Mouse (Mus musculus) hindbrain, embryonic 15.5 days (tissue): ENCODE measurements around the gene Hba-x. TPM values are rescaled to one million over a fixed set of nuclear protein-coding genes. Genes with fewer than 3 reads are reported as not detected.
A peak's percentile ranks its signal among the peaks of the same experiment; 100 is the strongest.

ENCODE experiments used
- ATAC-seq: fragments of 200-750 bp; cut with Nextera tagmentation; 2 replicates; pipeline ENCODE4 v1.8.0; 2017; ENCODE audit warnings: low read depth, moderate number of reproducible peaks, moderate TSS enrichment; ENCODE audit not compliant: low FRiP score
- H3K27ac ChIP-seq: fragments of 300-500 bp; sonication (generic); replicated peaks from 2 replicates; pipeline ENCODE4 v1.5.1; 2015; ENCODE audit warnings: mild to moderate bottlenecking, inconsistent platforms
- H3K27me3 ChIP-seq: fragments of 300-500 bp; sonication (generic); 2 replicates; pipeline ENCODE4 v1.6.1; 2015; ENCODE audit warnings: control low read depth, inconsistent platforms
- H3K36me3 ChIP-seq: fragments of 300-500 bp; sonication (generic); 2 replicates; pipeline ENCODE4 v1.6.1; 2015; ENCODE audit warnings: control low read depth, inconsistent platforms
- H3K4me1 ChIP-seq: fragments of 300-500 bp; sonication (generic); replicated peaks from 2 replicates; pipeline ENCODE4 v1.6.1; 2015; ENCODE audit warnings: control low read depth, inconsistent platforms
- H3K4me2 ChIP-seq: fragments of 300-500 bp; sonication (generic); 2 replicates; pipeline ENCODE4 v1.6.1; 2015; ENCODE audit warnings: moderate library complexity, mild to moderate bottlenecking, inconsistent platforms
- H3K4me3 ChIP-seq: fragments of 300-500 bp; sonication (generic); 2 replicates; pipeline ENCODE4 v1.5.1; 2015; ENCODE audit warnings: mild to moderate bottlenecking, inconsistent platforms
- H3K9ac ChIP-seq: fragments of 300-500 bp; sonication (generic); 2 replicates; pipeline ENCODE4 v1.6.1; 2015; ENCODE audit warnings: inconsistent platforms
- H3K9me3 ChIP-seq: fragments of 300-500 bp; sonication (generic); 2 replicates; pipeline ENCODE4 v1.6.1; 2016; ENCODE audit warnings: control low read depth, inconsistent platforms
- WGBS: fragments of 180-500 bp; shearing (Covaris S2); methylation state at CpG from one replicate; pipeline ENCODE4 v1.1.7; 2015; 5-methylcytosine and 5-hydroxymethylcytosine counted together
- polyA plus RNA-seq: library from polyadenylated mRNA; unstranded; fragments of >200 nt; fragmentation: Nextera tagmentation; extraction: Ambion mirVana; gene quantifications from 2 replicates; pipeline ENCODE4 v1.2.1, GENCODE M21; 2015

Gene Hba-x
- polyA plus RNA-seq, 1 experiment from 2014 or later = 46.1 TPM

DNA sequence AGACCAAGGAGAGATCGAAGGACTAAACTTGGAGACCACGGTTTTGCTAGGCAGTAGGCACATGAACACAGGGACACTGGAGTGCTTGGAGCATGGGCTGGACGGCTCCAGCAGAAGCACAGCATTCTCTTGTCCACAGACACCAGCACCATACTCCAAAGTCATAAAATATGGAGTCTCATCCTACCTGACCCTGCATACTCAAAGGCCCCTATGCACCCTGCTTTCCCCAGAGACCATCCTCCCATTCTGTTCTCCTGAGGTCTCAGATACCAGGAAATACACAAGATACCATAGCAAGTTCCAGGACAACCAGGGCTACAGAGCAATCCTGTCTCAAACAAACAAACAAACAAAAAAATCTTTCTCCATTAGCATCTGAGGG is 38.8 kb upstream of the Hba-x start:
- H3K4me2 ChIP-seq = no peak overlapping the region
- no peaks in the 10 kb centered on the region for H3K9me3 ChIP-seq
- no peak for ATAC-seq
- peak overlapping the region; percentile 78; the same call in 1 of the 2 replicates for H3K27ac ChIP-seq
- H3K27me3 ChIP-seq = no peaks in the 10 kb centered on the region
- no peak overlapping the region for H3K9ac ChIP-seq
- peaks cover 48% of the 10 kb centered on the region for H3K4me1 ChIP-seq
- 93% methylated on average over 3 of the region's 3 CpGs for WGBS
- H3K36me3 ChIP-seq = peaks cover 11% of the 10 kb centered on the region
- H3K4me3 ChIP-seq = no peak overlapping the region

DNA sequence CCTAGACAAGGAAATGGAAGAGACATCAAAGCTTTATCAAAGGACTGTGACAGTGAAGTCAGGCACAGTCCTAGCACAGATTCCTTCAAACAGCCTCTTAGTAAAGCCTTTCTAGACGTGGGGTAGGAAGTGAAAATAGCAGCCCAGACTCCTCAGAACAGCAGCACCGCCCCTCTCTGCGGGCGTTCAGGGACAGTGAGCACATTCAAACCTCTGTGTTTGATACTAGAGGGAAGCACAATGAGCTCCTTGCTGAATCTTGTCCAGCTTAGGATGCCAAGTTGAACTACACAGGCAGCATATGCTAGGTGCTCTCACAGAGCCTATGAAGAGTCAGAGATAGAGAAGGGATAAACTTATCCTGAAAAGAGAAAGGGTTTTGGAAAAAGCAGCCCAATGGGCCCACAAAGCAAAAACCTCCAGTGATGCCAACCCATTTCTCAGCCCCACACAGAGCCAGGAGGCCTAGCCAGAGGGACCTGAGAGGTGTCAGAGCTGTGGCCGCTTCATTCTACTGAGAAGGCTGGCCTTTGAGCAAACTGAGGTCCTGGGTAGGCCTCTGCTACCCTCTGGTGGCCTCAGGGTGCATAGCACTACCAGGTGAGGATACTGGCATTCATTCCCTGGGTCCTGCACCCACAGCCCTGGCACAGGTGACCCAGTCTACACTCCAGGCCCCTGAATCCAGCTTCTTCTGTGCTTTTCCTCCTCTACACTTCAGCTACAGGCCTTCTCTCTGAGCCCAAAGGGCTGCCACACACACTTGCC is 37.9 kb upstream of the Hba-x start:
- WGBS = 62% methylated on average over 5 of the region's 5 CpGs
- Histone ChIP-seq H3K4me3 (no peak overlapping the region), H3K36me3 (peaks cover 10% of the 10 kb centered on the region), H3K9me3 (no peaks in the 10 kb centered on the region), H3K4me1 (peaks cover 48% of the 10 kb centered on the region), H3K27me3 (no peaks in the 10 kb centered on the region), H3K9ac (no peak overlapping the region), H3K27ac (no peak overlapping the region), H3K4me2 (no peak overlapping the region)
- peak; percentile 13; the same call in 1 of the 2 replicates for ATAC-seq

DNA sequence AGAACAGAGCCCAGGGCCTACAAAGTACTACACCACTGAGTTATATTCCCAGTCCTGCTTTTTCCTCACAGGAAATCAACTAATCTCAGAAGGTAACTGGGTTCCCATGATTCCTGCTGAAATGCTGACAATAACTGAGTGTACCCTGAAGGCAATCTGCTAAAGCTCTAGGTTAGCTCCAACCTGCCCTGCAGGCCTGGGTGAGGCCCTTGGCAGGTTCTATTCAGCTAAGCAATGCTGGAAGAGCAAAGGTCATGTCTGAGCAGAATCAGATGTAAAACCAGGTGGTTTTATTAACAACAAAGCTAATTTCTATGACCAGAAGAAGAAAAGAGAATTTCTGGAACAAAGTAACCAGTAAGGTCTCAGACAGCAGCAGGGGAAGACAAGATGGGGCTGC is 34.8 kb upstream of the Hba-x start:
- no peaks in the 10 kb centered on the region for H3K27me3 ChIP-seq
- peaks cover 20% of the 10 kb centered on the region for H3K4me1 ChIP-seq
- no peak overlapping the region for H3K9ac ChIP-seq
- H3K4me3 ChIP-seq = no peak overlapping the region
- ATAC-seq = no peak
- peaks cover 10% of the 10 kb centered on the region for H3K36me3 ChIP-seq
- H3K9me3 ChIP-seq = no peaks in the 10 kb centered on the region
- no peak overlapping the region for H3K27ac ChIP-seq
- no peak overlapping the region for H3K4me2 ChIP-seq

DNA sequence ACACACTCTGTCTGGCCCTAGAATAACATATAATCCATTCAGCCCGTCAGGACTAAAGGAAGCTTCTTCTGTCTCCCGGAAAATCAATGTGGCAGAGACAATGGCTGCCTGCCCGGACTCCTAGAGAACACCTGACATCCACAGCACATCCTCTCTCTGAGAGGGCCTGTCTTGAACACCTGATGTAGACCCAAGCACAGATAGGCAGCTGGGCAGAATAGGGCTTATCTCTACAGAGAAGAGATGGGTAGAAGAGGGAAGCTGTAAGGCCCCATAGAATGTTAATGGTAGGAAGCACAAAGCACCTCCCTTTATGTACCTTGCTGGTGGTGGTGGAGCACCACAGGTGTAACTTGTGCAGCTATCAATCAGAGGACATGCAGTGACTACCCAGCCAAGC is 34.0 kb upstream of the Hba-x start:
- no peaks in the 10 kb centered on the region for H3K9me3 ChIP-seq
- ATAC-seq = no peak
- H3K9ac ChIP-seq = no peak overlapping the region
- peaks cover 13% of the 10 kb centered on the region for H3K36me3 ChIP-seq
- H3K4me3 ChIP-seq = no peak overlapping the region
- H3K4me1 ChIP-seq = peaks cover 12% of the 10 kb centered on the region
- H3K4me2 ChIP-seq = no peak overlapping the region
- 93% methylated on average over 3 of the region's 3 CpGs for WGBS
- H3K27me3 ChIP-seq = no peaks in the 10 kb centered on the region
- no peak overlapping the region for H3K27ac ChIP-seq

DNA sequence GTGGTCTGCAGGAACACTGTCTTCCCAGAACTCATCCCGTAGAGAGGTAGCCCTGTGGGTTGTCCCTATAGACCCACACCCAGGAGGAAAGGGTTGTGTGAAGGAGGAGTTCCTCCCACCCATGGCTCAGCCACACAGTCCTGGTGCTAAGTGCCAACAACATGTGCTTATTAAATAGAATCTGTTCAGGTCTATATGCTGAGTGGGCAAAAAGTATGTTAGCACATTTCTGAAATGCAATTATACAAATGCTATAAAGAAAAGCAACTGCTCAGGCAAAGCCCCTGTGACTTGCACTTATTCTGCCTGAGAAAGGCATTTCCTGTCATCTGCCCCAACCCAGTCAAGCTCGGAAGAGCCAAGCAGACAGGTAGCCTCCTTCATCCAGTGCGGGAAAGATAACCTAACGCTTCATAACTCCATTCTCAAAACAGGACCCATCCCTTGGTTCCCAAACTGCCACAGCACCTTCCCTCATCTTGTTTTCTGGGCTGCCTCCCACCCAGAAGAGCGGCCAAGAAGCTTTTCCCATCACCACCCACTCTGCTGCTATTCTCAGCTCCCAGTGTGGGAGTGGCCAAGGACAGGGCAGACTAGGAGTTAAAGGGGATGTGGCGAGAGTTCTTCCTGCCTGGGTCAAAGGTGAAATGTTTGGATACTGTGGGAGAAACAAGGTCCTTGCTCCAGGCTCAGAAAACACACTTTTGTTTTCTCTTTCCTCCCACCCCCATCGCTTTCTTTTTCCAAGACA is 32.8 kb upstream of the Hba-x start:
- H3K36me3 ChIP-seq = peaks cover 13% of the 10 kb centered on the region
- H3K4me1 ChIP-seq = peaks cover under 1% of the 10 kb centered on the region; the same call in 1 of the 2 replicates
- H3K27ac ChIP-seq = 0 out of 2 replicates have a peak overlapping the region, but pooled peaks have one; percentile 36
- no peaks in the 10 kb centered on the region for H3K9me3 ChIP-seq
- ATAC-seq = no peak
- WGBS = 74% methylated on average over 7 of the region's 7 CpGs
- H3K4me2 ChIP-seq = no peak overlapping the region
- no peak overlapping the region for H3K4me3 ChIP-seq
- no peak overlapping the region for H3K9ac ChIP-seq
- H3K27me3 ChIP-seq = no peaks in the 10 kb centered on the region

DNA sequence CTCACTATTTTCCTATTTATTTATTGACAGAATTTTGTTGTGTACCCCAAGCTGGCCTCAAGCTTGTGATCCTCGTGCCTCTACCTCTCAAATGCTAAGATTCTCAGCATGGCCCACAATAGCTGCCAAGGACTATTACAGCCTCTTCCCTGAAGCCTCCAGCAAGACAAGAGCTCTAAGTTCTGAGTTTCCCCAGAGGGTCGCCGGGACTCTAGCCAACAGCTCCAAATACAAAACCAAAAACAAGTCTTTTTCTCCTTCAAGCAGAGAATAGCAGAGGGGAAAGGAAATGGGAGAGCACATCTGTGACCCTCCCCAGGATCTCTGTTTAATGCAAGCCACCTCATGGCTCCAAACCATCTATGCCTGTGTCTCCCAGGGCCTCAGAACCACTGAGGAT is 32.1 kb upstream of the Hba-x start:
- Histone ChIP-seq H3K9ac (no peak overlapping the region), H3K4me1 (no peaks in the 10 kb centered on the region), H3K9me3 (no peaks in the 10 kb centered on the region), H3K4me2 (no peak overlapping the region), H3K27me3 (no peaks in the 10 kb centered on the region), H3K4me3 (no peak overlapping the region), H3K27ac (no peak overlapping the region; the same call in 1 of the 2 replicates), H3K36me3 (peaks cover 17% of the 10 kb centered on the region)
- 76% methylated on average over 3 of the region's 3 CpGs for WGBS
- no peak for ATAC-seq

DNA sequence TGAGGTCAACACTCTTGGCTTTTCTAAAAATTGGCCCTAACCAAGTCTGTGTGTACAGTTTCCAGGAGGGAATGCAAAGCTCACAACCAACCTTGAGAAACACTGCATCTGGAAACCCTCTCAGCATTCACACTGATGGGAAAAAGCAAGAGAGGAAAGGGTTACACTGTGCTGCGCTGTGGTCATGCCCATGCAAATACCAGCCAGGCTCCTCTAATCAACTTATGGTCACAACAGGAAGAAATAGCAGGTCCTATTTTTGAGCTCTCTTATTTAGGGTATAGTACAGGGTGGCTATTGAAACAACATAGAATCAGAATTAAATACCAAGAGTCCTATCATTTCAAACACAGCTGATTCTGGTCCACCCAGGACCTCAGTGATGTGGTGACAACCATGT is 31.6 kb upstream of the Hba-x start:
- H3K9ac ChIP-seq = no peak overlapping the region
- H3K4me1 ChIP-seq = no peaks in the 10 kb centered on the region
- H3K4me2 ChIP-seq = no peak overlapping the region
- no peaks in the 10 kb centered on the region for H3K27me3 ChIP-seq
- H3K9me3 ChIP-seq = no peaks in the 10 kb centered on the region
- ATAC-seq = no peak
- 95% methylated on average over 1 of the region's 1 CpGs for WGBS
- H3K36me3 ChIP-seq = peaks cover 23% of the 10 kb centered on the region
- H3K27ac ChIP-seq = no peak overlapping the region
- no peak overlapping the region for H3K4me3 ChIP-seq

DNA sequence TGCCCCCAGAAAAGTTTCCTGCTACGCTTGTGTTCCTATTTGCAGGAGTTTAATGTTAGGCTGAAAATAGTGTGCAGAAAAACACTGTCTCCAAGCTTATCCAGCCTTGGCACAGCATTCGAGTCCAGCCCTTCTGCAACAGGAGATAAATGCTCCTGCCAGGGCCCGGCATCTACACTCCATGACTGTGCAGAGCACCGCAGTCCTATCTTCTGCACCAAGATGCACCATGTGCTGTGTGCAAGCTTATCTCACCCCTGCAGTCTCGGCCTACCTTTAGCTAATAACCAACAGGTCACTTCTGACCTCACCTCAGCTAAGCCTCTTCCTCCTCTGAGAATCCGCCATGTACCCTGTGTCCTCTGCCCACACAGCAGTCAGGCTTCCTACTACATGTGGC is 30.6 kb upstream of the Hba-x start:
- no peak overlapping the region for H3K27ac ChIP-seq
- H3K36me3 ChIP-seq = peaks cover 27% of the 10 kb centered on the region
- H3K27me3 ChIP-seq = no peaks in the 10 kb centered on the region
- no peak for ATAC-seq
- 97% methylated on average over 6 of the region's 6 CpGs for WGBS
- H3K9me3 ChIP-seq = no peaks in the 10 kb centered on the region
- no peak overlapping the region for H3K4me2 ChIP-seq
- no peaks in the 10 kb centered on the region for H3K4me1 ChIP-seq
- no peak overlapping the region for H3K9ac ChIP-seq
- H3K4me3 ChIP-seq = no peak overlapping the region

DNA sequence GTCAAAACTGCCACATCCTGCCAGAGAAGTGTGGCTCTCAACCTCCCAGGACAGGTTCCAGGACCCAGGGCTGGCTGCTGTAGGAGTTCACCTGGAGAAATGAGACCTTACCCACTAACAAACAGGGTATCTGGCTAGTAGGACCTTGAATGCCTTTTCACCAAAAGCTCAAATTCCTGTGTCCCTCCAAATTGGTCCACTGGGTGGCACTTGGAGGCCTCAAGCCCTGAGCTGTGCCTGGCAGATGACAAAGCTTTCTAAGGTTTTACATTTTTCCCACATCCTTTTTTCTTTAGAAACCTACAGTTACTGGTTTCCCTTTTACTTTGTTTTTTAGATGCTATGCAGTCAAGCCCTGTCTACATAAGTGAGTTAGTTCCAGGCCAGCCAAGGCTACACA is 29.1 kb upstream of the Hba-x start:
- H3K36me3 ChIP-seq = peaks cover 24% of the 10 kb centered on the region
- H3K27ac ChIP-seq = no peak overlapping the region
- H3K27me3 ChIP-seq = no peaks in the 10 kb centered on the region
- no peak for ATAC-seq
- H3K4me1 ChIP-seq = no peaks in the 10 kb centered on the region
- H3K9ac ChIP-seq = no peak overlapping the region
- no peak overlapping the region for H3K4me2 ChIP-seq
- H3K9me3 ChIP-seq = no peaks in the 10 kb centered on the region
- H3K4me3 ChIP-seq = no peak overlapping the region

DNA sequence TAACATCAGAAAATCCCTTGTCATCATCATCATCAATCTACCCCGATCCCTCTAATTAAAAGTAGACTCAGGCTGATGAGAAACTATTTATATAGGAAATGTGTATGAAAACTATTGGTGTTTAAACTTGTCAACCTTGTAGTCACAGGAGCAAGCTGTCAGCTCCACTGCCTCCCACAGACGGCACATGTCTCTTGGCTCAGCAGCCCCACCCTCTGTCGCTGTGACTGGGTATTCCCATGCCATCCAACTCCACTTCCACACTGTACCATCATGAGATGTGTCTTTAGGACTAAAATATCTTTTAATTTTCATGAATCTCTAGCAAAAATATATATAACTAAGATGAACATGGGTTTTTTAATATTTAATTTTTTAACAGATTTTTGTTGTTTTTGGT is 27.9 kb upstream of the Hba-x start:
- Histone ChIP-seq H3K4me1 (no peaks in the 10 kb centered on the region), H3K4me2 (no peak overlapping the region), H3K27me3 (no peaks in the 10 kb centered on the region), H3K9me3 (no peaks in the 10 kb centered on the region), H3K27ac (no peak overlapping the region), H3K4me3 (no peak overlapping the region), H3K9ac (no peak overlapping the region), H3K36me3 (peaks cover 36% of the 10 kb centered on the region)
- no peak for ATAC-seq
- 87% methylated on average over 3 of the region's 3 CpGs for WGBS

DNA sequence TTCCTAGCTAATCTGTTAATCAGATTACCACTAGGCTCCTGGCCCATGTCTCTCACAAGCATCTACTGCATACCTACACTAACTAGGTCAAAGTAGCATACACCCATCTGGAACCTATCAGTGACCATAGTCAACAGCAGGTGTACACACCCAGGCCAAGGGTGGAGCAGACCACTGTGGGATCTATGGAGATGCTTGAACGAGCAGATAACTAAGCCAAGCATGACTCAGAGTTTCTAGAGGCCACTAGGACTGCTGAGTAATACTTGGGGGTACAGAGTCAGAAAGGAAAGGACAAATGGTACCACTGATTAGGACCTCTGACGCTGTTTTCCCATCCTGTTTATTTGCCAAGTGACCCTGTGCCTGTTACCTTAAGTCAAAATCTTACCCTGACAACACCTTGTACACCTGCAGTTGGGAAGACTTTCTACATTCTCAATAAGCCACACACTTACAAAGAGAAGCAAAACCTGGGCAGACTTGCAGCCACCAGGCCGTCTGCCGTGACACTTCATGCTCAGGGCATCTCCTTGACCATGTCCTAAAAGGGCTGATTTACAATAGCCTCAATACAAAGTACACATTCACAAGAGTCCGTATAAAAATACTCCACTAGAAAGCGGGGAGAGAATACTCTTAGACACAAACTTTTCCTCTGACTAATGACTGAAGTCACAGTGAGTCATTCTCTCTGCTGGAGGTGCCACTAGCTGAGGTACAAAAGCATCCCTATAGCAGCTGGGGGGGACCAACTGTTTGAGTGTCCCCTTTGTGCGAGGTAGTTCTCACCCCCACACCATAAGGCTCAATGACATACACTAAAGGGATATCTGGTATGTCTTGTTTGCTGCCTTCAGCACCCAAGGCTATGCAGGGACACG is 25.1 kb upstream of the Hba-x start:
- no peak overlapping the region for H3K9ac ChIP-seq
- peaks cover 41% of the 10 kb centered on the region for H3K36me3 ChIP-seq
- ATAC-seq = no peak
- H3K4me2 ChIP-seq = no peak overlapping the region
- H3K4me3 ChIP-seq = no peak overlapping the region
- H3K27me3 ChIP-seq = no peaks in the 10 kb centered on the region
- H3K27ac ChIP-seq = no peak overlapping the region
- no peaks in the 10 kb centered on the region for H3K4me1 ChIP-seq
- WGBS = 88% methylated on average over 8 of the region's 8 CpGs
- H3K9me3 ChIP-seq = no peaks in the 10 kb centered on the region

DNA sequence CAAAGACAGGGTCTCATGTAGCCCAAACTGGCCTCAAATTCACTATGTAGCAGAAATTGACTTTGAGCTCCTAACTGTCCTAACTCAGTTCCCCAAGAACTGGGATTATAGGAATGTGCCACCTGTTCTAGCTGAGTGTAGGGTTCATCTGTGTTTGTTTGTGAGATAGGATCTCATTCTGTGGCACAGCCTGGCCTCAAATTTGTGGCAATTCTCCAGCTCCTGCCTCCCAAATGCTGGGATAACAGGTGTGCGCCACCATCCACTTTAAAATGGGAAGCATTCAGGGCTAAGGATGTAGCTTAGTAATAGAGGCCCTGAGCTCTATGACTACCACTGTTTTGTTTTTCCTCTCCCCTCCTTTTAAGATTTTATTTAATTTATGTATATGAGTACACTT is 23.1 kb upstream of the Hba-x start:
- Histone ChIP-seq H3K36me3 (peaks cover 36% of the 10 kb centered on the region), H3K27ac (no peak overlapping the region), H3K4me3 (no peak overlapping the region), H3K4me2 (no peak overlapping the region), H3K9me3 (no peaks in the 10 kb centered on the region), H3K9ac (no peak overlapping the region), H3K4me1 (no peaks in the 10 kb centered on the region), H3K27me3 (no peaks in the 10 kb centered on the region)
- ATAC-seq = no peak
- 97% methylated on average over 1 of the region's 1 CpGs for WGBS
